Mouse (Mus musculus) kidney, adult 2 months (tissue): Measurements from ENCODE around the gene Gm21962. TPM values are rescaled to one million over a fixed set of nuclear protein-coding genes. Genes with fewer than 3 reads are reported as not detected.

ENCODE experiments used
- DNase-seq: peaks from one replicate; pipeline ENCODE4 v3.0.0; 2021
- H3K27ac ChIP-seq: fragments of 200-500 bp; 2 replicates; pipeline ENCODE4 v1.5.1; 2012; ENCODE audit warnings: low read depth, low read length, control low read depth, inconsistent platforms; ENCODE audit not compliant: insufficient read depth
- H3K27me3 ChIP-seq: fragments of 200-500 bp; replicated peaks from 2 replicates; pipeline ENCODE4 v1.6.1; 2012; ENCODE audit warnings: mild to moderate bottlenecking, moderate library complexity, low read length, inconsistent platforms; ENCODE audit not compliant: control insufficient read depth, insufficient read depth
- H3K36me3 ChIP-seq: fragments of 200-500 bp; 2 replicates; pipeline ENCODE4 v1.6.1; 2012; ENCODE audit warnings: mild to moderate bottlenecking, moderate library complexity, low read length, inconsistent platforms; ENCODE audit not compliant: control insufficient read depth, insufficient read depth
- H3K4me1 ChIP-seq: fragments of 200-500 bp; 2 replicates; pipeline ENCODE4 v1.6.1; 2011; ENCODE audit warnings: low read length; ENCODE audit not compliant: control insufficient read depth, insufficient read depth
- H3K4me3 ChIP-seq: fragments of 200-500 bp; 2 replicates; pipeline ENCODE4 v1.5.1; 2011; ENCODE audit warnings: mild to moderate bottlenecking, low read depth, low read length, control low read depth; ENCODE audit not compliant: insufficient read depth
- CTCF ChIP-seq: fragments of 200-500 bp; conservative IDR thresholded peaks from 2 replicates; pipeline ENCODE4 v1.5.1; 2011; ENCODE audit warnings: low read depth, mild to moderate bottlenecking, control low read depth, low read length, moderate library complexity, mixed read lengths; ENCODE audit not compliant: insufficient read depth, insufficient read length
- POLR2A ChIP-seq: fragments of 200-500 bp; IDR thresholded peaks from one replicate; pipeline ENCODE4 v1.6.1; 2011; ENCODE audit warnings: low read depth, low read length, control low read depth
- WGBS: fragments of 180-500 bp; shearing (Covaris S2); methylation state at CpG from one replicate; pipeline ENCODE4 v1.1.7; 2018; 5-methylcytosine and 5-hydroxymethylcytosine counted together
- polyA plus RNA-seq: library from polyadenylated mRNA; depleted of rRNA; stranded (reverse); fragments of >200 nt; gene quantifications from 2 replicates; pipeline ENCODE4 v1.2.3, GENCODE M21; 2012; rRNA removed

Gene Gm21962
- polyA plus RNA-seq, 1 experiment, result not detected

GRCm38 (mm10) chr3:137680923-137681322, 9.6 kb downstream of the Gm21962 start:
- Histone ChIP-seq H3K27ac (peak overlapping the region; percentile 46; the same call in 1 of the 2 replicates), H3K27me3 (no peaks in the 10 kb centered on the region), H3K36me3 (no peaks in the 10 kb centered on the region), H3K4me1 (no peaks in the 10 kb centered on the region), H3K4me3 (no peak overlapping the region)
- DNase-seq, result peak; percentile 85
- TF ChIP-seq CTCF, result no peak
- no peak for TF ChIP-seq POLR2A
- WGBS, result 4% methylated on average over 3 of the region's 3 CpGs

DNA sequence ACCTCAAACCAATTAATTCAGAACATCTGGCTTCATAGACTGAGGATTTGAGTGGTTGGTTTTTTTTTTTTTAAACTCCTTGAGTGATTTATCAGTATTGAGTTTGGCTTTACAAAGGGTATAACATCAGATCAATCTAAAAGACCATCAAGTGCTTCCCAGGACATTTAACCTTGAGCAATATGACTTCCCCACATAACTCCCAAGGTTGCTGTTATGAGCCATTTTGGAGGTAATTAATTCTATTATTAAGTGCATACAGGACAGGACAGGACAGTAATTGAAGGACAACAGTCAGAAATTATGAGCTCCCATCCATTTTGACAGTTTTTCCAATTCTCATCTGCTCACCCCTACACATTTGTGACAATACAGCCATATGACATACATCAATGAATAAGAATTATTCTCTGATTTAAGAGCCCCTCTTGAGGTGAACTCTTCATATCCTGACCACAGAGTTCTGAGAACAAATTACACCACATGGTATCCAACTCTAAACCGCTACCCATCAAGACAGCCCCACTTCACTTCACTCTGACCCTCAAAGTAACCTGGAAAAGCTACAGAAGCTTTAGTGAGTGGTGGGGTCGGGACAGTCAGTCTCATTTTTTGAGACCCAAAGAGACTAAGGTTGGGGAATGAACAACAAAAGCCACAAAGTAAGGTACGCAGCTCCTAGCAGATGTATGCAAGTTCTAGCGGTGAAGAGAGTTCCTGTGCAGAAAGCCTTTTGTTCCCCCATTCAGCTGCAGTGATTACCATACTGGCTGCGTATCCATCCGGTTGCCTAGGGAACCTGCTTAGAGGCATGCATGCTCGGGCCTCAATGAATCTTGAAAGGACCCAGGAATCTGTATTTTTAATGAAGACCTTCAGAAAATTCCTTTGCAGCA, 11.8 kb downstream of the Gm21962 start:
- H3K27me3 ChIP-seq, result no peaks in the 10 kb centered on the region
- no peaks in the 10 kb centered on the region for H3K4me1 ChIP-seq
- no peak for DNase-seq
- no peak overlapping the region for H3K27ac ChIP-seq
- H3K4me3 ChIP-seq, result no peak overlapping the region
- WGBS, result 53% methylated on average over 7 of the region's 7 CpGs
- H3K36me3 ChIP-seq, result no peaks in the 10 kb centered on the region
- TF ChIP-seq POLR2A (no peak), CTCF (no peak)

DNA sequence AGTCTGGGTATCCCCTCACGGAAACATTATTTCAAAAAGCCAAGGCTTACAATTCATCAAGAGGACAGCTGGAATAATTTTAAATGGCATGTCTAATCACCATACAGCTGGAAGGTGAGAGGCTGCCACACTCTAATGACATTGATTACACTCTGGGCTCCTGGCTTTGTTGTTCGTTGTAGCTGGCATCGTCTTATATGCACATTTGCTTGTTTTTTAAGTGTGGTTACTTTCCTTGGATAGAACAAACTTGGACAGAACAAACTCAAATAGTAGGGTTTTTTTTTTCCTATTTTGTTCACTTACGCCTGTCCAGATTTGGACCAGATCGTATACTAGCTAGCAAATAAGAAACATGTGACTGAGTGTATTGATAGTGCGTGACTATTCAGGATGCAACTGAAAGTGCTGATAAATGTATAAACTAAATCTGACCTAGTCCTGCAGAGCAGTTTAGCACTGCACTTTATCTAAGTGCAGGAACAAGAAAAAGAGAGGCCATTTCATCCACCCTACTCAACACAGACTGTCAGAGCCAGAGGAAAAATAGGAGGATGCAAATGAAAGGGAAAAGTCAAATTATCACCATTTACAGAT, 12.6 kb downstream of the Gm21962 start:
- Histone ChIP-seq H3K36me3 (no peaks in the 10 kb centered on the region), H3K4me1 (no peaks in the 10 kb centered on the region), H3K27ac (no peak overlapping the region), H3K4me3 (no peak overlapping the region), H3K27me3 (no peaks in the 10 kb centered on the region)
- no peak for TF ChIP-seq POLR2A
- no peak for TF ChIP-seq CTCF
- 59% methylated on average over 6 of the region's 6 CpGs for WGBS
- DNase-seq, result no peak

DNA sequence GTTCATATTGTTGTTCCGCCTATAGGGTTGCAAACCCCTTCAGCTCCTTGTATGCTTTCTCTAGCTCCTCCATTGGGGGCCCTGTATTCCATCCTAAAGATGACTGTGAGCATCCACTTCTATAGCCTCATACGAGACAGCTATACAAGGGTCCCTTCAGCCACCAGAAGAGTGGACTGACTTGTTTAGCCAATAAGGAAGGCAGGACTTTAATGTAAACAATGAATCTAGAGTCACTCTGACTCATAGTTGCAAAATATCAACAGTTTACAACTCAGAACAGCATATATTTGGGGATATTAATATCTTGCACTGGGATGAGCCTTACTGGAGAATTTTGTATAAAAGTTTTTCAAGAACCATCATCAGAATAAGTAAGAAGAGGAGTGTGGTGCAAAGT, 15.6 kb downstream of the Gm21962 start:
- no peaks in the 10 kb centered on the region for H3K4me1 ChIP-seq
- 98% methylated on average over 2 of the region's 2 CpGs for WGBS
- no peak for TF ChIP-seq CTCF
- no peak overlapping the region for H3K27ac ChIP-seq
- H3K36me3 ChIP-seq, result no peaks in the 10 kb centered on the region
- DNase-seq, result no peak
- H3K4me3 ChIP-seq, result no peak overlapping the region
- H3K27me3 ChIP-seq, result no peaks in the 10 kb centered on the region

DNA sequence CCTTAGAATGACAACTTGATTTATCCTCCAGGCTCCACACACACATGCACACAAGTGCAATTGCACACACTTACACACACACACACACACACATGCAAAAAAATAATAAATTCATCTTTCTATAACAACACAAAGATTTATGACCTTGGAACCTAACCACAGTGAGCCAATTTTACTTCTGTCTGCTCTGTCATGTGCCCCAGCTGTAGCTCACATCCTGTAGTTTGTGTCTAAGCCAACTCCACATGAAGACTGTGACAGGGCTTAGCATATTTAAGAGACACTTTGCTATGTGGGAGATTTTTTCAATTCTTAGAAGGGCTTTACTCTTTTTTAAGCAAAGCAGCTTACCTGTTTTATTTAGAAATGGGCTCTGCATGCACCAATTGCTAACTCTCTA, 20.2 kb downstream of the Gm21962 start:
- no peaks in the 10 kb centered on the region for H3K36me3 ChIP-seq
- TF ChIP-seq CTCF (no peak), POLR2A (no peak)
- H3K4me3 ChIP-seq, result no peak overlapping the region
- peak; percentile 8 for DNase-seq
- no peak overlapping the region for H3K27ac ChIP-seq
- H3K27me3 ChIP-seq, result no peaks in the 10 kb centered on the region
- no peaks in the 10 kb centered on the region for H3K4me1 ChIP-seq

GRCm38 (mm10) chr3:137715946-137716345, 44.6 kb downstream of the Gm21962 start:
- Histone ChIP-seq H3K36me3 (no peaks in the 10 kb centered on the region), H3K27ac (peak overlapping the region; percentile 96), H3K27me3 (no peaks in the 10 kb centered on the region), H3K4me1 (peaks cover 3% of the 10 kb centered on the region; the same call in 1 of the 2 replicates), H3K4me3 (no peak overlapping the region)
- TF ChIP-seq CTCF, result no peak
- no peak for TF ChIP-seq POLR2A
- DNase-seq, result peak; percentile 89
- 17% methylated on average over 2 of the region's 2 CpGs for WGBS

DNA sequence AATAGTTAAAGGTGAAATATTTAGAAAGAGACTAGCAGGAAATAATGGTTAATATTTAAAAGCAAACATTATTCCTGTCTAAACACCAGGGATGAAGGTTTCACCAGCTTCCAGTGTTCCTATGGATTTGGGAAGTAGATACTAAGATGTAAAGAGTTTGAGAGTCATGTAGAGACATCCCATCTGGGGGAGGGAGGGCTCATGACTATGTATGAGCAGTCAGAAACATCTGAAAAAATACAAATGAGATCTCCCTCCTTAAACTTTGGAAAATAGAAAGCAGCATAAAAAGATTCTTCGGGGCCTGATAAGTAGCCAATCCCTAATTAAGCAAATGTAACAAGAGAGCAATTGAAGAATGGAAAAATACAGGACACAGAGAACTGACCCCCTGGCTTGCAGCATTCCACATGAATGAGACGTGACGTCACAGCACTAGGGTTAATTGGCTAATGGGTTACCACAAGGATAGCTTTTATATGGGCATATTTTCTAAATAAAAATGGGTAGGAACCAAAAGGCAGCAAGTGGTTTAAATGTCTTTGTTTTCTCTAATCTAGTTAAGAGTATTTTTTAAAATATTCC, 45.3 kb downstream of the Gm21962 start:
- 25% methylated on average over 3 of the region's 3 CpGs for WGBS
- Histone ChIP-seq H3K27ac (peak overlapping the region; percentile 96), H3K4me3 (no peak overlapping the region), H3K27me3 (no peaks in the 10 kb centered on the region), H3K4me1 (peaks cover 3% of the 10 kb centered on the region; the same call in 1 of the 2 replicates), H3K36me3 (no peaks in the 10 kb centered on the region)
- TF ChIP-seq CTCF (no peak), POLR2A (no peak)
- DNase-seq, result peak; percentile 84

Other genes with a start within 250 kb of the Gm21962 start
- 7.0 and 12.0 TPM in 2 replicates for gene Ddit4l, start 49.9 kb upstream of the Gm21962 start, polyA plus RNA-seq
- 365 and 439 TPM in 2 replicates for gene H2afz, start 193.0 kb downstream of the Gm21962 start, polyA plus RNA-seq
- 5.4 and 6.2 TPM in 2 replicates for gene Dnajb14, start 196.2 kb downstream of the Gm21962 start, polyA plus RNA-seq
- gene Lamtor3, start 247.0 kb downstream of the Gm21962 start, polyA plus RNA-seq, result 32.9 and 41.5 TPM in 2 replicates